Mouse (Mus musculus) small intestine, adult 2 months (tissue): ENCODE results near the gene Tmem235.

Experiments used
- CTCF ChIP-seq: fragments of 200-500 bp; IDR thresholded peaks from 2 replicates; pipeline ENCODE4 v1.5.1; 2012; ENCODE audit warnings: low read depth, mild to moderate bottlenecking, control low read depth, inconsistent platforms, low read length, moderate library complexity, mixed read lengths; ENCODE audit not compliant: insufficient replicate concordance, insufficient read length; ENCODE audit errors: extremely low read depth
- POLR2A ChIP-seq: fragments of 200-500 bp; IDR thresholded peaks from 2 replicates; pipeline ENCODE4 v1.6.1; 2012; ENCODE audit warnings: low read depth, mild to moderate bottlenecking, control low read depth, inconsistent platforms, low read length, moderate library complexity

- no peak for TF ChIP-seq POLR2A
- TF ChIP-seq CTCF = no peak
Measured at GRCm38 (mm10) chr11:117826916-117827315, 33.6 kb upstream of the Tmem235 start.
